Mouse (Mus musculus) stomach, embryonic 15.5 days (tissue): ENCODE measurements around the gene Crct1. TPM values are rescaled to one million over a fixed set of nuclear protein-coding genes. Genes with fewer than 3 reads are reported as not detected.

Experiments
- ATAC-seq: fragments of 200-750 bp; cut with Nextera tagmentation; 2 replicates; pipeline ENCODE4 v1.8.0; 2017; ENCODE audit warnings: low read depth, moderate number of reproducible peaks, moderate TSS enrichment; ENCODE audit not compliant: insufficient read depth, low FRiP score
- H3K27ac ChIP-seq: fragments of 300-500 bp; sonication (generic); 2 replicates; pipeline ENCODE4 v1.5.1; 2015; ENCODE audit warnings: mild to moderate bottlenecking, inconsistent platforms
- H3K27me3 ChIP-seq: fragments of 300-500 bp; sonication (generic); replicated peaks from 2 replicates; pipeline ENCODE4 v1.6.1; 2015; ENCODE audit warnings: inconsistent platforms
- H3K36me3 ChIP-seq: fragments of 300-500 bp; sonication (generic); 2 replicates; pipeline ENCODE4 v1.6.1; 2015; ENCODE audit warnings: inconsistent platforms
- H3K4me1 ChIP-seq: fragments of 300-500 bp; sonication (generic); 2 replicates; pipeline ENCODE4 v1.6.1; 2015; ENCODE audit warnings: inconsistent platforms
- H3K4me2 ChIP-seq: fragments of 300-500 bp; sonication (generic); 2 replicates; pipeline ENCODE4 v1.6.1; 2015; ENCODE audit warnings: mild to moderate bottlenecking, inconsistent platforms
- H3K4me3 ChIP-seq: fragments of 300-500 bp; sonication (generic); replicated peaks from 2 replicates; pipeline ENCODE4 v1.5.1; 2015; ENCODE audit warnings: inconsistent platforms
- H3K9ac ChIP-seq: fragments of 300-500 bp; sonication (generic); 2 replicates; pipeline ENCODE4 v1.6.1; 2015; ENCODE audit warnings: inconsistent platforms
- H3K9me3 ChIP-seq: fragments of 300-500 bp; sonication (generic); 2 replicates; pipeline ENCODE4 v1.6.1; 2016; ENCODE audit warnings: inconsistent platforms
- WGBS: fragments of 180-500 bp; shearing (Covaris S2); methylation state at CpG from one replicate; pipeline ENCODE4 v1.1.7; 2015; 5-methylcytosine and 5-hydroxymethylcytosine counted together
- polyA plus RNA-seq: library from polyadenylated mRNA; unstranded; fragments of >200 nt; fragmentation: Nextera tagmentation; extraction: Ambion mirVana; gene quantifications from 2 replicates; pipeline ENCODE4 v1.2.1, GENCODE M21; 2015

Crct1 gene
- 3.0 and 22.7 TPM in 2 replicates for polyA plus RNA-seq

DNA sequence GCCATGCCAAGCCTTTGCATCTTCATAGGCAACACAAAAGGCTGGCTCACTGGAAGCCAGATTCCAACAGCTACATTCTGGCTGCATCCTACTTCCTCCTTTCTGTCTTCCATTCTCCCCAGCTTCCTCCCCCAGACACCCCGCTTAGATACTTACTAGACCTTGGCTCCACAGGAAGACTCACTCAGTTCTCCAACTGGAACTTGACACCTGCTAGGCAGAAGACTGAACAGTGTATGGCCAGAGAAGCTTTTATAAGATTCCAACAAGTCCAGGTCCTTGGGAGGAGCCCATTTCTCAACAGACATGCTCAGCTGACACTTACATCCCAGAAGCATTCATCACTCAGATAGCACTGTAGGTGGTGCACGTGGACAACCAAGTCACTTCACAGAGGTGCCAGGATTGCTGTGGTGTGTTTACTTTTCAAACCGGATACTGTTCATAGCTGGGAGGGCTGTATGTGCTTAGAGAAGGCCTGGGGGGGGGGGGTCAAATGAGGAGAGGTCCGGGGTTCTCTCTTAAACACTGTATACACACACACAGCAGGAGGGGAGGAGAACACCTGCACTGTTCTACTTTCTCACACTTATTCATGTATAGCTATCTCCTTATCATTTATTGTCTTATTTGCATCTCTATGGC, at the start of gene Crct1:
Crct1 (minus strand) TSS at position 228 of the 645 bp plus-strand sequence.
- no peaks in the 10 kb centered on the region for H3K9me3 ChIP-seq
- peak within 1 kb of the TSS; percentile 82 for H3K4me2 ChIP-seq
- H3K4me3 ChIP-seq: peak within 1 kb of the TSS; percentile 48

GRCm38 (mm10) chr3:93052826-93053474, 37.5 kb upstream of the Crct1 start:
- Histone ChIP-seq H3K27me3 (no peaks in the 10 kb centered on the region), H3K4me1 (no peaks in the 10 kb centered on the region), H3K36me3 (no peaks in the 10 kb centered on the region), H3K9ac (no peak overlapping the region), H3K27ac (no peak overlapping the region), H3K4me3 (no peak overlapping the region), H3K4me2 (no peak overlapping the region), H3K9me3 (no peaks in the 10 kb centered on the region)
- ATAC-seq: no peak
- WGBS: 55% methylated on average over 10 of the region's 10 CpGs

More for the DNA sequence above, at the start of gene Crct1:
- Histone ChIP-seq H3K27me3 (no peaks in the 10 kb centered on the region), H3K9ac (peak within 1 kb of the TSS; percentile 32; the same call in 1 of the 2 replicates), H3K27ac (no peak within 1 kb of the TSS), H3K36me3 (no peaks in the 10 kb centered on the region), H3K4me1 (no peaks in the 10 kb centered on the region)
- no peak for ATAC-seq
- 39% methylated on average over 4 of the region's 4 CpGs for WGBS

- H3K27me3 ChIP-seq: no peaks in the 10 kb centered on the region
Observed at GRCm38 (mm10) chr3:93050182-93050581, 34.7 kb upstream of the Crct1 start.

DNA sequence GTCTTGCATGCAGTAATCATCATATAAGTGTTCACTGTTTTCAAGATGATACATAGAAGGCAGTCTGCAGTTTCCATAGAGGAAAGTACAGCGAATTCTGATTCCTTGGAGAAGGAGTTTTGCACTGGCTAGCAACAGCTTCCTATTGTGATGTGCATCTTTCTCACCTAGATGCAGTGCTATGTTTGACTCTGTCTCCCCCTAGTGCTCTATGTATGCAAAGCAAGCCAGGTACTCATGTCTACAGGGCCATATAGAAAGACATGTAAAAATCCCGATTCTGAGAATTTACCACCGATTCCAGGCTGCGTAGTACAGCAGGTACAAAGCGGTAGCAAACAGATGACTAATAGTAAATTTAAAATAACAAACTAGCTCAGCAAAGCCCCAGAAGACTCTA, 16.0 kb upstream of the Crct1 start:
- no peak for ATAC-seq
- 46% methylated on average over 5 of the region's 5 CpGs for WGBS

More at GRCm38 (mm10) chr3:93050182-93050581, 34.7 kb upstream of the Crct1 start:
- Histone ChIP-seq H3K4me3 (no peak overlapping the region), H3K9me3 (no peaks in the 10 kb centered on the region), H3K9ac (no peak overlapping the region), H3K36me3 (no peaks in the 10 kb centered on the region), H3K4me2 (no peak overlapping the region), H3K4me1 (no peaks in the 10 kb centered on the region), H3K27ac (no peak overlapping the region)
- ATAC-seq: no peak
- 77% methylated on average over 1 of the region's 1 CpGs for WGBS

DNA sequence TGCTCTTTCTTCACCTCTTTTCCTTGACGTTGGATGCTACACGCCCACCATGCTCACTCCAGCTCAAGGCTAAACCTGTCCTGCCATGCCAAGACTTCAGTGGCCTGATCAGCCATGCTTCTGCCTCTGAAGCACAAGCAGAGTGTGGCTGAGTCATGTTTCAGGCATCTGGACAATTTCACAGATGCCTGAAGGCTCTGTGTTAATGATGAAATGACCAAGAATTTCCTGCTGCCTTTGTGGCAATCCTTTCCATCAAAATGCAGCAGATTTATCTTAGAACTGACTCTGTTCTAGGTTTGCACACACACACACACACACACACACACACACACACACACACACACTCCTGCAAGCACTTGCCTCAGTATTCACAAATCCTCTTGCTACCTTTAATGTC, 10.0 kb upstream of the Crct1 start:
- Histone ChIP-seq H3K9ac (no peak overlapping the region), H3K4me3 (no peak overlapping the region), H3K27ac (no peak overlapping the region), H3K36me3 (no peaks in the 10 kb centered on the region), H3K4me2 (no peak overlapping the region), H3K4me1 (no peaks in the 10 kb centered on the region), H3K9me3 (no peaks in the 10 kb centered on the region), H3K27me3 (no peaks in the 10 kb centered on the region)
- 63% methylated on average over 2 of the region's 2 CpGs for WGBS
- ATAC-seq: no peak

More for the DNA sequence above, 16.0 kb upstream of the Crct1 start:
- Histone ChIP-seq H3K4me3 (no peak overlapping the region), H3K4me1 (no peaks in the 10 kb centered on the region), H3K27ac (no peak overlapping the region), H3K9me3 (no peaks in the 10 kb centered on the region), H3K9ac (no peak overlapping the region), H3K36me3 (no peaks in the 10 kb centered on the region), H3K27me3 (no peaks in the 10 kb centered on the region), H3K4me2 (no peak overlapping the region)

DNA sequence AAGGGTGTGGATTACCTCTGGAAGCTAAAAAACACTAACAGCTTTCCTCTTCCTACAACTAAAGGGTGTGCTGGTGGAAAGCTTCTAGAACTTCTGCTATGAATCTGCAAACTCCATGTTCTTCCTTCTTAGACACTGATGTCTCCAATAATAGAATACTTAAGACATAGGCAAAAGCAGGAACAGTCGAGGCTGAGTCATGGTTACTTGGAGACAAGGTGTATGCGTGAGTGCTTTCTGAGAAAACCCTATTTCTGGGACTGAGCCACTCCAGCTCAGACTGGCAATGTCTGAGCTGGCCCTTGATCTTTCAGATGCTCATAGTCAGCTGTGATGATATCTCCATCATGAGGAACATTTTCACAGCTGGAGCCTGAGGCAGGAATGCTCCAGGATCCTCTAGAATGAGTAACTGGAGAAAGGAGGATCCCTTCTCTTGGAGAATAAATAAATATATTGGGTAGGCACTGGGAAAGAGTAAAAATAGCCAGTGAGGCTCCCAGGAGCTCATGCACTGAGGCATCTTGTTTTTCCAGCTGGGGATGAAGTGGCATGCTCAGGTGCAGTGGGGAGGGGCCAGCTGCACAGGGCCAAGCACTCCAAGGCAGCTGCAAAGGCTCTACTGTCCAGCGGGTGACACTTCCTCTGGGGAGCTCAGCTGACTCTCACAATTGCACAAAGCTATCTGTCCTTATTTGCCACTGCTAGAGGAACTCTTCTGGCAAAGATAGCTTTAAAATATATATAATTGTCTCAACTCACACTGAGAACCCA, 8.1 kb upstream of the Crct1 start:
- Histone ChIP-seq H3K36me3 (no peaks in the 10 kb centered on the region), H3K27me3 (no peaks in the 10 kb centered on the region), H3K9ac (no peak overlapping the region), H3K9me3 (no peaks in the 10 kb centered on the region), H3K27ac (no peak overlapping the region), H3K4me1 (no peaks in the 10 kb centered on the region), H3K4me2 (no peak overlapping the region), H3K4me3 (no peak overlapping the region)
- ATAC-seq: no peak
- WGBS: 81% methylated on average over 3 of the region's 3 CpGs

DNA sequence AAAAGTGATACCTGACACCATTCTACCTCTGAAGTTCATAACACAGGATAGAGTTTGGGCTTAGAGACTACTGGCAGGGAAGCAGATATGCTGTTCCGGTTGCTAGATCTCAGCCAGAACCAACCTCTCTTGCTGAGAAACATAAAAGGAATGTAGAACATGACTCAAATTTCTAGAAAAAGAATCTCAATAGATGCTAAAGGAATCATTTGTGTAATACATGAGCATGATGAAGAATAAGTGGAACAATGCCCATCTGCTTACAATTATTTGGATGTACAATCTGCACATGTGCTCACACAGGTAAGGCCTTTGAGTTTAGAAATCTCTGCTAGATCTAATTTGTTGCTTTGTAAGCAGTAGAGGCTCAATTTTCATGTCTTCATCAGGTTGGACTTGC, 5.7 kb upstream of the Crct1 start:
- Histone ChIP-seq H3K27ac (no peak overlapping the region), H3K4me3 (no peak overlapping the region), H3K4me1 (no peaks in the 10 kb centered on the region), H3K4me2 (no peak overlapping the region), H3K27me3 (no peaks in the 10 kb centered on the region), H3K36me3 (no peaks in the 10 kb centered on the region), H3K9me3 (no peaks in the 10 kb centered on the region), H3K9ac (no peak overlapping the region)
- ATAC-seq: no peak
- 82% methylated on average over 1 of the region's 1 CpGs for WGBS

DNA sequence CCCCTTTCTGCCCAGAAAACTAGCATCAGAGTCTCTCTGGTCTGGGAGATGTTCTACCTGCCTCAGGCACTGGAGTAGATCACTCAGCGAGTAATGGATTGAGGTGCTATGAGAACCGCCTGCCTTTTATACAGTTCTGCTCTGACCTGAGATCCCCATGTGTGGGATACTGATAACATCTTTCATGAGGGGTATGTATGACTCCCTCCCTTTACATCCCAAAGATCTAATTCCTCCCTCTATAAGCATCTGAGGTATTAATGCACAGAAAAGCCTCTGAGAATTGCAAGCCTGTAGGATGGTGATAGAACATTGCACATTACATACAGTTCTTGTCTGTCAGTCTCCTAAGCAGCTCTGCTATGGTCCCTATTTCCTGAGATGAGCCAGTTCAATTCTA, 3.5 kb upstream of the Crct1 start, which contains the start of gene Lce1m:
Lce1m (minus strand) TSS at position 101 of the 400 bp plus-strand sequence.
- WGBS: 86% methylated on average over 2 of the region's 2 CpGs
- no peak for ATAC-seq

GRCm38 (mm10) chr3:93014871-93015270, 616 bp downstream of the Crct1 start:
- H3K4me1 ChIP-seq: no peaks in the 10 kb centered on the region
- H3K4me3 ChIP-seq: peak overlapping the region; percentile 48
- H3K27ac ChIP-seq: no peak overlapping the region
- no peaks in the 10 kb centered on the region for H3K27me3 ChIP-seq
- H3K4me2 ChIP-seq: peak overlapping the region; percentile 82
- H3K9ac ChIP-seq: no peak overlapping the region
- no peak for ATAC-seq
- 31% methylated on average over 5 of the region's 5 CpGs for WGBS
- H3K36me3 ChIP-seq: no peaks in the 10 kb centered on the region
- H3K9me3 ChIP-seq: no peaks in the 10 kb centered on the region

More for the DNA sequence above, 3.5 kb upstream of the Crct1 start, which contains the start of gene Lce1m:
- Histone ChIP-seq H3K36me3 (no peaks in the 10 kb centered on the region), H3K4me2 (no peak within 1 kb of the TSS), H3K27ac (no peak within 1 kb of the TSS), H3K4me1 (no peaks in the 10 kb centered on the region), H3K4me3 (no peak within 1 kb of the TSS), H3K9ac (no peak within 1 kb of the TSS), H3K27me3 (no peaks in the 10 kb centered on the region), H3K9me3 (no peaks in the 10 kb centered on the region)

DNA sequence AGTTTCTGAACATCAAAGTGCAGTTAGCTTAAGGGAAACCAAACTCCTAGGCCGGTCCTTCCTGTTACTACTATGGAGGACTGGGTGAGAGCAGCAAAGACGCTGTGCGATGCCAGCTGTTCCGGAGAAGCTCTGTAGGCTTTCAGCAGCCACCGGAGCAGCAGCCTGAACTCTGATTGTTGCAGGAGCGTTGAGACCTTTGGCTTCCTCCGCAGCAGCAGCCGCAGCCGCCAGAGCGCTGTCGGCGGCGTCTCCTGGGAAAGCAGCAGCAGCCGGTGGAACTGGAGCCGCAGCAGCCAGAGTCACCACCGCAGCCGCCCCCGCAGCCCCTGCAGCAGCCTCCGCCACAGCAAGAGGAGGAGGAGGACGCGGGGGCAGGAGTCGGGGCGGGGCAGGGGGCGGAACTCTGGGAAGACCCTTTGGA, 1.1 kb downstream of the Crct1 start:
- Histone ChIP-seq H3K27me3 (no peaks in the 10 kb centered on the region), H3K27ac (no peak overlapping the region)

DNA sequence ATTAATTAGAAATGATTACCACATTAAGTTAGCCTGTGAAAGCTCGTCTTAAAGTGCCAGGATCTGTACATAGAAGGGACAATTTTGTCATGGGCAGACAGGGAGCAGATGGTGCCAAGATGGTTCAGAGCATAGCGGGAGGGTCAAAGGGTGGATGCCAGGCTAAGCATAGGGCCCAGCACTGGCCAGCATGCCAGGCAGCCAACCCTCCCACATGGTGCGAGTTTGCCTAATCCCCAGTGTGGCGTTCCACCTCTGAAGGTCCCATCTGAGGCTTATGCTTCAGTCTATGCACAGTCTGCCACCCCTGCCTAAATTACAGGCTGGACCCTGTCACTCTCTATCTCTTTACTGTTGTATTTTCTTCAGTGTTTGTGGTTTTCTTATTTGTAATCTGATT, 12.6 kb downstream of the Crct1 start:
- no peaks in the 10 kb centered on the region for H3K27me3 ChIP-seq
- no peaks in the 10 kb centered on the region for H3K4me1 ChIP-seq
- 75% methylated on average over 4 of the region's 4 CpGs for WGBS
- H3K9me3 ChIP-seq: no peaks in the 10 kb centered on the region
- ATAC-seq: no peak
- H3K9ac ChIP-seq: no peak overlapping the region
- no peak overlapping the region for H3K4me2 ChIP-seq
- no peaks in the 10 kb centered on the region for H3K36me3 ChIP-seq
- no peak overlapping the region for H3K4me3 ChIP-seq
- no peak overlapping the region for H3K27ac ChIP-seq

More for the DNA sequence above, 1.1 kb downstream of the Crct1 start:
- Histone ChIP-seq H3K4me2 (peak overlapping the region; percentile 82), H3K4me3 (peak overlapping the region; percentile 48), H3K9me3 (no peaks in the 10 kb centered on the region), H3K4me1 (no peaks in the 10 kb centered on the region), H3K36me3 (no peaks in the 10 kb centered on the region), H3K9ac (peak overlapping the region; percentile 32; the same call in 1 of the 2 replicates)
- ATAC-seq: peak; percentile 35; the same call in 1 of the 2 replicates
- WGBS: 1% methylated on average over 24 of the region's 24 CpGs

GRCm38 (mm10) chr3:93000621-93001020, 14.9 kb downstream of the Crct1 start:
- WGBS: 69% methylated on average over 3 of the region's 3 CpGs
- no peak for ATAC-seq
- no peaks in the 10 kb centered on the region for H3K27me3 ChIP-seq
- no peak overlapping the region for H3K9ac ChIP-seq
- H3K4me3 ChIP-seq: no peak overlapping the region
- H3K36me3 ChIP-seq: no peaks in the 10 kb centered on the region
- H3K4me2 ChIP-seq: no peak overlapping the region
- H3K9me3 ChIP-seq: no peaks in the 10 kb centered on the region
- no peak overlapping the region for H3K27ac ChIP-seq
- H3K4me1 ChIP-seq: no peaks in the 10 kb centered on the region
